Mouse (Mus musculus) hindbrain, embryonic 12.5 days (tissue): ENCODE data around the gene Nmrk2. TPM values are rescaled to one million over a fixed set of nuclear protein-coding genes. Genes with fewer than 3 reads are reported as not detected.

Source experiments
- ATAC-seq: fragments of 200-750 bp; cut with Nextera tagmentation; 2 replicates; pipeline ENCODE4 v1.8.0; 2017; ENCODE audit warnings: moderate TSS enrichment; ENCODE audit not compliant: low FRiP score
- H3K27ac ChIP-seq: fragments of 300-500 bp; sonication (generic); 2 replicates; pipeline ENCODE4 v1.5.1; 2016; ENCODE audit warnings: mild to moderate bottlenecking
- H3K27me3 ChIP-seq: fragments of 300-500 bp; sonication (generic); 2 replicates; pipeline ENCODE4 v1.6.1; 2016; ENCODE audit warnings: mild to moderate bottlenecking
- H3K36me3 ChIP-seq: fragments of 300-500 bp; sonication (generic); 2 replicates; pipeline ENCODE4 v1.6.1; 2016; ENCODE audit warnings: mild to moderate bottlenecking
- H3K4me1 ChIP-seq: fragments of 300-500 bp; sonication (generic); 2 replicates; pipeline ENCODE4 v1.6.1; 2016
- H3K4me2 ChIP-seq: fragments of 300-500 bp; sonication (generic); replicated peaks from 2 replicates; pipeline ENCODE4 v1.6.1; 2016; ENCODE audit warnings: mild to moderate bottlenecking
- H3K4me3 ChIP-seq: fragments of 300-500 bp; sonication (generic); 2 replicates; pipeline ENCODE4 v1.5.1; 2016; ENCODE audit warnings: mild to moderate bottlenecking
- H3K9ac ChIP-seq: fragments of 300-500 bp; sonication (generic); 2 replicates; pipeline ENCODE4 v1.6.1; 2016; ENCODE audit warnings: mild to moderate bottlenecking, moderate library complexity
- H3K9me3 ChIP-seq: fragments of 300-500 bp; sonication (generic); replicated peaks from 2 replicates; pipeline ENCODE4 v1.6.1; 2016; ENCODE audit warnings: mild to moderate bottlenecking
- WGBS: fragments of 180-500 bp; shearing (Covaris S2); methylation state at CpG from one replicate; pipeline ENCODE4 v1.1.7; 2016; 5-methylcytosine and 5-hydroxymethylcytosine counted together
- polyA plus RNA-seq: library from polyadenylated mRNA; unstranded; fragments of >200 nt; fragmentation: Nextera tagmentation; extraction: Ambion mirVana; gene quantifications from 2 replicates; pipeline ENCODE4 v1.2.1, GENCODE M21; 2016

Gene Nmrk2
- polyA plus RNA-seq, 1 experiment from 2014 or later, result not detected

- H3K4me2 ChIP-seq, result no peak overlapping the region
- H3K9ac ChIP-seq, result no peak overlapping the region
- no peak overlapping the region for H3K4me3 ChIP-seq
- H3K36me3 ChIP-seq, result peaks cover 30% of the 10 kb centered on the region
- no peaks in the 10 kb centered on the region for H3K9me3 ChIP-seq
- ATAC-seq, result no peak
- H3K27ac ChIP-seq, result peak overlapping the region; percentile 12; the same call in 1 of the 2 replicates
- WGBS, result 73% methylated on average over 4 of the region's 4 CpGs
- H3K27me3 ChIP-seq, result peaks cover 15% of the 10 kb centered on the region; the same call in 1 of the 2 replicates
- H3K4me1 ChIP-seq, result no peaks in the 10 kb centered on the region
These were observed 2.3 kb upstream of the Nmrk2 start for GRCm38 (mm10) chr10:81204137-81204536.

- ATAC-seq, result no peak
- H3K27ac ChIP-seq, result no peak overlapping the region
- 68% methylated on average over 8 of the region's 8 CpGs for WGBS
These were observed 1.3 kb upstream of the Nmrk2 start for GRCm38 (mm10) chr10:81202978-81203720.

GRCm38 (mm10) chr10:81200605-81201287 is 1.1 kb downstream of the Nmrk2 start:
- Histone ChIP-seq H3K27ac (no peak overlapping the region), H3K36me3 (0 out of 2 replicates have a peak, but pooled peaks cover 5% of the 10 kb centered on the region), H3K27me3 (peaks cover 37% of the 10 kb centered on the region), H3K9me3 (no peaks in the 10 kb centered on the region), H3K4me2 (no peak overlapping the region), H3K9ac (no peak overlapping the region; the same call in 1 of the 2 replicates), H3K4me1 (no peaks in the 10 kb centered on the region), H3K4me3 (no peak overlapping the region)
- WGBS, result 75% methylated on average over 20 of the region's 20 CpGs
- ATAC-seq, result no peak

More at GRCm38 (mm10) chr10:81202978-81203720, 1.3 kb upstream of the Nmrk2 start:
- Histone ChIP-seq H3K9me3 (no peaks in the 10 kb centered on the region), H3K4me1 (no peaks in the 10 kb centered on the region), H3K9ac (no peak overlapping the region), H3K36me3 (peaks cover 24% of the 10 kb centered on the region), H3K4me2 (no peak overlapping the region), H3K4me3 (no peak overlapping the region), H3K27me3 (peaks cover 18% of the 10 kb centered on the region; the same call in 1 of the 2 replicates)

DNA sequence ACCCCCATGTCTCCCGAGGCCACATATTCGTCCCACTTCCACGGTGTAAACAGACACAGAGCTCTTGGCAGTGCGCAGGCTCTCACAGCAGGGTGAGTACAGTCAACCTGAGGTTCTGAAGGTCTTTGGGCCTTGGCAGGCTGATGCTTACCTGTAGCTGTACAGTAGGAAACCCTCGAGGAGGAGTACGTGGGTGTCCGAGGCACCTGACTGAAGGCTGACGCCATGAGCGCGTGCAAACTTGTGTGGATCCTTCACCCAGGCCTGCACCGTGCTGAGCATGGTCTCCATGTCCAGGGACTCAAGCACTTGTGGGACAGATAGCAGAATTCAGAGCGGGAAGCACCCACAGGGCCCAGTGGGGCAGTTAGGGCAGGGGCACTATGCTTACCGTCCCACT is 1.7 kb downstream of the Nmrk2 start:
- peaks cover 43% of the 10 kb centered on the region for H3K27me3 ChIP-seq
- no peak overlapping the region for H3K4me3 ChIP-seq
- no peak for ATAC-seq
- no peaks in the 10 kb centered on the region for H3K4me1 ChIP-seq
- H3K4me2 ChIP-seq, result no peak overlapping the region
- WGBS, result 87% methylated on average over 13 of the region's 13 CpGs
- no peak overlapping the region for H3K27ac ChIP-seq
- H3K36me3 ChIP-seq, result 0 out of 2 replicates have a peak, but pooled peaks cover 5% of the 10 kb centered on the region
- 0 out of 2 replicates have a peak overlapping the region, but pooled peaks have one; percentile 27 for H3K9ac ChIP-seq
- H3K9me3 ChIP-seq, result no peaks in the 10 kb centered on the region

DNA sequence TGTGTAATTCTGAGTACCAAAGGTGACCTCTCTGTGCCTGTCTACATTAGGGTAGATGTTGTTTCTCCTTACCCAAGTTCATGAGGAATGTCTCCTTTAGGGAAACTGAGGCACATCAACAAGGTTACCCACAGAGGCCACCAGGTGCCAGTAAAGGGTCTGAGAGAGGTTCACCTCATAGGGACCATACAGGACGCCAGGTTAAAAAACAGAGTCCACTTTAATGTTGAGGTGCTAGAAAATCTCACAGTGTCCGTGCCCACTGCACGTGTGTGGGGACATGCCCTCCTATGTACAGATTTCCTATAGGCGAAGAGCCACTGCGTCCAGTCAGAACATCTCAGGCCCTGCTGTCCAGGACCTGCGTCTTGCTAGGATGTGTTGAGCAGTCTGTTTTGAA is 2.9 kb downstream of the Nmrk2 start:
- Histone ChIP-seq H3K27me3 (peaks cover 55% of the 10 kb centered on the region), H3K36me3 (no peaks in the 10 kb centered on the region), H3K9me3 (no peaks in the 10 kb centered on the region), H3K4me2 (no peak overlapping the region), H3K27ac (no peak overlapping the region), H3K4me1 (peaks cover 7% of the 10 kb centered on the region; the same call in 1 of the 2 replicates), H3K4me3 (no peak overlapping the region), H3K9ac (no peak overlapping the region)
- no peak for ATAC-seq
- 84% methylated on average over 6 of the region's 6 CpGs for WGBS

- 2% methylated on average over 9 of the region's 9 CpGs for WGBS
- no peak overlapping the region for H3K27ac ChIP-seq
- no peak overlapping the region for H3K4me2 ChIP-seq
- H3K36me3 ChIP-seq, result no peaks in the 10 kb centered on the region
- ATAC-seq, result no peak
- H3K9ac ChIP-seq, result no peak overlapping the region
- H3K4me1 ChIP-seq, result peaks cover 11% of the 10 kb centered on the region
- no peak overlapping the region for H3K4me3 ChIP-seq
- no peaks in the 10 kb centered on the region for H3K9me3 ChIP-seq
- peaks cover 59% of the 10 kb centered on the region for H3K27me3 ChIP-seq
These were observed 3.6 kb downstream of the Nmrk2 start for GRCm38 (mm10) chr10:81198230-81198629.

GRCm38 (mm10) chr10:81197305-81197704 is 4.5 kb downstream of the Nmrk2 start:
- peaks cover 60% of the 10 kb centered on the region for H3K27me3 ChIP-seq
- peaks cover 17% of the 10 kb centered on the region for H3K4me1 ChIP-seq
- no peak overlapping the region for H3K4me2 ChIP-seq
- no peak overlapping the region for H3K4me3 ChIP-seq
- no peaks in the 10 kb centered on the region for H3K9me3 ChIP-seq
- H3K27ac ChIP-seq, result no peak overlapping the region
- ATAC-seq, result no peak
- WGBS, result 53% methylated on average over 6 of the region's 6 CpGs
- H3K9ac ChIP-seq, result no peak overlapping the region
- no peaks in the 10 kb centered on the region for H3K36me3 ChIP-seq

DNA sequence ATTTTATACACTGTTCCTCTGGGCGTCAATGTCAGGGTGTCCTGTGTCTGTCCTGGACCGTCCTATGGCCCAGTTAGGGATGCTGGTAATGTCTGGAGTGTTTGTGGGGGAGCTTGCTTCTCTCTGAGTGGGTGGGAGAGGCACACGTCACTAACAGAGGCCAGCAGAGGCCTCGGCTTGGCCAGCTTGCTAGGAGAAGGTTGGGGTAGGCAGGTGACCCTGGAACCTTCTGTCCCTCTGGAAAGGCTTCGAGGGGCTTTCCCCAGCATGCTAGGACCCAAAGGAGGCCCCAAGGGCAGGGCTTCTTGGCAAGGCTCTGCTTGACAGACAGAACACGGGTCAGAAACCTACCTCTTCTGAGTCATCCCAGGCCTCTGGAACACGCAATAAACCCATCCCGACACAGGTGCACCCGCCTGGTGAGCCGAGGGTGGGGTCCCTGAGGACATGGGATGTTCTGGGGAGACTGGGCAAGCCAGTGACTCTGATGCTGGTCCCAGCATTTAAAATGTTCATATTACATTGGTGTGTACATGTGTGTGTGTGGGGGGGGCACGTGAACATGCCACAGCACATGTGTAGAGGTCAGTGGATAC is 5.3 kb downstream of the Nmrk2 start:
- Histone ChIP-seq H3K9ac (no peak overlapping the region), H3K4me3 (no peak overlapping the region), H3K36me3 (no peaks in the 10 kb centered on the region), H3K9me3 (no peaks in the 10 kb centered on the region), H3K27me3 (peaks cover 60% of the 10 kb centered on the region), H3K4me1 (peaks cover 24% of the 10 kb centered on the region), H3K27ac (no peak overlapping the region), H3K4me2 (no peak overlapping the region)
- WGBS, result 62% methylated on average over 11 of the region's 11 CpGs
- ATAC-seq, result no peak

DNA sequence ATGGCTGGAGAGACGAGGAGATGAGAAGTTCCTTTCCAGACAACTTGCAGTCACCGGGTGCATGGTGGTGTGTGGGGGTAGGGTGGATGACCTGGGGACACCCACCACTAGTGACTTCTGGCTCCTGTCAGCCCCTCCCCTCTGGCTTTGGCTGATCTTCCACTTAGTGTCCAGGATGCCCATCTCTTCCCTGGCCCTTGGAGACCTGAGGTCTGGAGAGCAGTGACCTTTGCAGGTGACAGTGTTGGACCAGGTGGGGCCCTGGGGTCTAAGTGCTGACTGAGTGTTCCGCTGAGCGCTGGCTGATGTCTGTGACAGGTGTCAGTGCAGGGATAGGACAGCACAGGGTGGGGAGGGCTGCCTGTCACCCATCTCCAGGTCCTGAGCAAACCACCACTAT is 6.6 kb downstream of the Nmrk2 start:
- H3K4me3 ChIP-seq, result no peak overlapping the region
- H3K27ac ChIP-seq, result no peak overlapping the region
- no peak for ATAC-seq
- H3K4me1 ChIP-seq, result peaks cover 26% of the 10 kb centered on the region
- no peaks in the 10 kb centered on the region for H3K9me3 ChIP-seq
- no peak overlapping the region for H3K9ac ChIP-seq
- no peak overlapping the region for H3K4me2 ChIP-seq
- peaks cover 8% of the 10 kb centered on the region for H3K36me3 ChIP-seq
- 68% methylated on average over 4 of the region's 4 CpGs for WGBS
- peaks cover 56% of the 10 kb centered on the region for H3K27me3 ChIP-seq

- Histone ChIP-seq H3K4me1 (peaks cover 26% of the 10 kb centered on the region), H3K9ac (peak overlapping the region; percentile 15; the same call in 1 of the 2 replicates), H3K27ac (no peak overlapping the region), H3K27me3 (peaks cover 46% of the 10 kb centered on the region), H3K36me3 (peaks cover 16% of the 10 kb centered on the region), H3K4me3 (peak overlapping the region; percentile 3; the same call in 1 of the 2 replicates), H3K9me3 (no peaks in the 10 kb centered on the region), H3K4me2 (no peak overlapping the region)
- ATAC-seq, result no peak
- WGBS, result 15% methylated on average over 37 of the region's 37 CpGs
These were observed 7.7 kb downstream of the Nmrk2 start for GRCm38 (mm10) chr10:81193991-81194774.

DNA sequence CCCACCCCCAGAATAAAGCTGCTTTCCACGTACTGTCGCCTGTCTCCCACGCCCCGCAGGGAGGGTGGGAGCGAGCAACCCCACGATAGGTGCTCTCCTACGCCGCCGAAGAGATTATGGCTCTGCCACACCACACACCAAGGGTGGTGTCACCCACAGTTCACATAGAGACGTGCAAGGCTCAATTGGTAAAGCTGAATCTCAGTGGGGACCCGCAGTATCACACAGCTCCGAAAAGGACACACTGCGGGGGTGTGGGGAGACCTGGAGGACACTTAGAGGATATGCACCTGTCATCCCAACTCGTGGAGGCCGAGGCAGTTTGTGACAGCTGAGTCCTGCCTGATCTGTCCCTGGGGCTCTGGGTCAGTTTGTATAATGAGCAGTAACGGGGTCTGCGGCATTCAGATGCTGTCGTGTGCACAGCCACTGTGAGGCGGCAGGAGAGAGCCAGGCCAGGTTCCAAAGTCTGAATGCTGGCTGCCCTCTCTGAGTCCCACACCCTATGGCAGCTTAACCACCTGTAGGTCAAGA is 8.8 kb downstream of the Nmrk2 start:
- peak overlapping the region; percentile 81 for H3K9ac ChIP-seq
- peaks cover 21% of the 10 kb centered on the region for H3K36me3 ChIP-seq
- H3K27me3 ChIP-seq, result peaks cover 43% of the 10 kb centered on the region
- H3K4me3 ChIP-seq, result peak overlapping the region; percentile 69
- H3K27ac ChIP-seq, result peak overlapping the region; percentile 95
- peak overlapping the region; percentile 95 for H3K4me2 ChIP-seq
- 2% methylated on average over 19 of the region's 19 CpGs for WGBS
- H3K9me3 ChIP-seq, result no peaks in the 10 kb centered on the region
- peak; percentile 42 for ATAC-seq
- peaks cover 26% of the 10 kb centered on the region for H3K4me1 ChIP-seq
